Mouse (Mus musculus) C2C12 (cell line): ENCODE results near the gene Chadl.

Experiments
- CEBPB ChIP-seq: IDR thresholded peaks from one replicate; pipeline ENCODE4 v1.6.1; 2011; ENCODE audit warnings: low read depth, mild to moderate bottlenecking, control low read depth, moderate library complexity
- CTCF ChIP-seq: IDR thresholded peaks from one replicate; pipeline ENCODE4 v1.5.1; 2011; ENCODE audit not compliant: control insufficient read depth, insufficient read depth, insufficient read length
- FOSL1 ChIP-seq: IDR thresholded peaks from one replicate; pipeline ENCODE4 v1.8.0; 2011; ENCODE audit warnings: mild to moderate bottlenecking, low read length; ENCODE audit not compliant: poor library complexity, insufficient read depth, severe bottlenecking
- MAX ChIP-seq: IDR thresholded peaks from one replicate; pipeline ENCODE4 v1.6.1; 2011; ENCODE audit warnings: mild to moderate bottlenecking, control low read depth
- MYOD1 ChIP-seq: IDR thresholded peaks from one replicate; pipeline ENCODE4 v1.6.1; 2011; ENCODE audit warnings: low read depth; ENCODE audit not compliant: control insufficient read depth, insufficient read length
- MYOG ChIP-seq: IDR thresholded peaks from one replicate; pipeline ENCODE4 v1.6.1; 2011; ENCODE audit not compliant: control insufficient read depth, insufficient read length; ENCODE audit errors: extremely low read depth
- USF1 ChIP-seq: IDR thresholded peaks from one replicate; pipeline ENCODE4 v1.6.1; 2011; ENCODE audit warnings: low read depth, mild to moderate bottlenecking, control low read depth, moderate library complexity

GRCm38 (mm10) chr15:81666957-81667356 is 30.1 kb downstream of the Chadl start:
- TF ChIP-seq CTCF, result no peak
- TF ChIP-seq MAX, result no peak
- TF ChIP-seq USF1, result no peak
- no peak for TF ChIP-seq CEBPB
- TF ChIP-seq MYOD1, result no peak
- no peak for TF ChIP-seq MYOG
- no peak for TF ChIP-seq FOSL1
